Mouse (Mus musculus): ENCODE data around the gene Tmem183a.

- TF ChIP-seq CTCF (IDR thresholded peaks at IDR 0.05; ENCODE audit: insufficient read depth, low read length) (no peak), POLR2A (IDR thresholded peaks at IDR 0.05; ENCODE audit: borderline replicate concordance, extremely low read depth, low read depth, low read length) (no peak)
Observed at GRCm38 (mm10) chr1:134298636-134299411, 63.0 kb downstream of the Tmem183a start.
